Mouse (Mus musculus): ENCODE results near the gene Pdia3. TPM values are rescaled to one million over a fixed set of nuclear protein-coding genes. Genes with fewer than 3 reads are reported as not detected.
"Not testable (repeated sequence)": the region's sequence is repeated elsewhere in the genome, so short reads cannot be mapped to it uniquely, and the experiment has no call there.

The Pdia3 gene
- 319 and 390 TPM in 2 replicates for polyA plus RNA-seq (2015; fragmentation: Nextera tagmentation; extraction: Ambion mirVana)

GRCm38 (mm10) chr2:121413387-121414042, at the start of gene Pdia3, which contains the start of gene Catsper2:
Gene Pdia3, plus strand, starts transcription at chr2:121413775.
Gene Catsper2, minus strand, starts transcription at chr2:121413792.
- DNase-seq (ENCODE audit: low spot score): peak; percentile 95

- DNase-seq (ENCODE audit: low spot score): no peak
Observed at GRCm38 (mm10) chr2:121368831-121369230, 44.7 kb upstream of the Pdia3 start.

GRCm38 (mm10) chr2:121370921-121371320, 42.7 kb upstream of the Pdia3 start:
- no peak for DNase-seq (ENCODE audit: low spot score)

- no peak for DNase-seq (ENCODE audit: low spot score)
Observed at GRCm38 (mm10) chr2:121372266-121372665, 41.3 kb upstream of the Pdia3 start.

- no peak for DNase-seq (ENCODE audit: low spot score)
Observed at GRCm38 (mm10) chr2:121374766-121375165, 38.8 kb upstream of the Pdia3 start.

GRCm38 (mm10) chr2:121386961-121387575, 26.5 kb upstream of the Pdia3 start, which contains the start of gene Strc:
Gene Strc, minus strand, starts transcription at chr2:121387168.
- DNase-seq (ENCODE audit: low spot score): not testable (repeated sequence)

GRCm38 (mm10) chr2:121396624-121397023, 17.0 kb upstream of the Pdia3 start:
- peak; percentile 81 for DNase-seq (ENCODE audit: low spot score)

GRCm38 (mm10) chr2:121403296-121403695, 10.3 kb upstream of the Pdia3 start:
- no peak for DNase-seq (ENCODE audit: low spot score)

GRCm38 (mm10) chr2:121408160-121408559, 5.4 kb upstream of the Pdia3 start:
- peak; percentile 70 for DNase-seq (ENCODE audit: low spot score)

GRCm38 (mm10) chr2:121412843-121413386, 660 bp upstream of the Pdia3 start:
- DNase-seq (ENCODE audit: low spot score): no peak

GRCm38 (mm10) chr2:121414139-121414685, 637 bp downstream of the Pdia3 start:
- DNase-seq (ENCODE audit: low spot score): peak; percentile 62

- DNase-seq (ENCODE audit: low spot score): no peak
Observed at GRCm38 (mm10) chr2:121415103-121415502, 1.5 kb downstream of the Pdia3 start.

GRCm38 (mm10) chr2:121415591-121415990, 2.0 kb downstream of the Pdia3 start:
- no peak for DNase-seq (ENCODE audit: low spot score)

GRCm38 (mm10) chr2:121416356-121416755, 2.8 kb downstream of the Pdia3 start:
- DNase-seq (ENCODE audit: low spot score): no peak

GRCm38 (mm10) chr2:121418476-121418875, 4.9 kb downstream of the Pdia3 start:
- DNase-seq (ENCODE audit: low spot score): no peak

GRCm38 (mm10) chr2:121423166-121423565, 9.6 kb downstream of the Pdia3 start:
- DNase-seq (ENCODE audit: low spot score): no peak

GRCm38 (mm10) chr2:121425890-121426289, 12.3 kb downstream of the Pdia3 start:
- no peak for DNase-seq (ENCODE audit: low spot score)

- DNase-seq (ENCODE audit: low spot score): peak; percentile 55
Observed at GRCm38 (mm10) chr2:121434854-121435253, 21.3 kb downstream of the Pdia3 start.

GRCm38 (mm10) chr2:121439746-121440145, 26.2 kb downstream of the Pdia3 start:
- DNase-seq (ENCODE audit: low spot score): no peak

GRCm38 (mm10) chr2:121440834-121441605, 27.4 kb downstream of the Pdia3 start:
- DNase-seq (ENCODE audit: low spot score): no peak

GRCm38 (mm10) chr2:121441800-121442199, 28.2 kb downstream of the Pdia3 start:
- DNase-seq (ENCODE audit: low spot score): no peak

All from thymus, postnatal 0 days (tissue).